Mouse (Mus musculus) heart, embryonic 14.5 days (tissue): ENCODE results near the gene Eif4g3. TPM values are rescaled to one million over a fixed set of nuclear protein-coding genes. Genes with fewer than 3 reads are reported as not detected.
A peak's percentile ranks its signal among the peaks of the same experiment; 100 is the strongest.

Source experiments
- ATAC-seq: fragments of 200-750 bp; cut with Nextera tagmentation; 2 replicates; pipeline ENCODE4 v1.8.0; 2017; ENCODE audit warnings: low read depth, moderate TSS enrichment; ENCODE audit not compliant: insufficient number of reproducible peaks, insufficient read depth, low FRiP score
- H3K27ac ChIP-seq, 2 experiments: fragments of 200-500 bp in 1 of 2; fragments of 300-500 bp in 1 of 2; sonication (generic) in 1 of 2; replicated peaks in 1 of 2; 2 replicates each; pipeline ENCODE4 v1.5.1; 2012 to 2014; ENCODE audit warnings: low read depth in 2 of 2, low read length in 2 of 2, control low read depth in 1 of 2, mild to moderate bottlenecking in 1 of 2, mixed read lengths in 1 of 2; ENCODE audit not compliant: control insufficient read depth in 1 of 2, insufficient read depth in 1 of 2
- H3K27me3 ChIP-seq: fragments of 300-500 bp; sonication (generic); 2 replicates; pipeline ENCODE4 v1.6.1; 2014; ENCODE audit warnings: mild to moderate bottlenecking, low read length, control low read depth; ENCODE audit not compliant: control insufficient read depth, insufficient read depth
- H3K36me3 ChIP-seq: fragments of 300-500 bp; sonication (generic); 2 replicates; pipeline ENCODE4 v1.6.1; 2014; ENCODE audit warnings: mild to moderate bottlenecking, control low read depth, low read length, mixed read lengths; ENCODE audit not compliant: control insufficient read depth, insufficient read depth
- H3K4me1 ChIP-seq, 2 experiments: fragments of 200-500 bp in 1 of 2; fragments of 300-500 bp in 1 of 2; sonication (generic) in 1 of 2; 2 replicates each; pipeline ENCODE4 v1.6.1; 2012 to 2014; ENCODE audit warnings: low read length in 2 of 2, control low read depth in 1 of 2, mixed read lengths in 1 of 2; ENCODE audit not compliant: control insufficient read depth in 2 of 2, insufficient read depth in 2 of 2
- H3K4me2 ChIP-seq: fragments of 300-500 bp; sonication (generic); 2 replicates; pipeline ENCODE4 v1.6.1; 2014; ENCODE audit warnings: mild to moderate bottlenecking, low read length
- H3K4me3 ChIP-seq, 2 experiments: fragments of 200-500 bp in 1 of 2; fragments of 300-500 bp in 1 of 2; sonication (generic) in 1 of 2; 2 replicates each; pipeline ENCODE4 v1.5.1; 2012 to 2014; ENCODE audit warnings: low read length in 2 of 2, mild to moderate bottlenecking in 2 of 2, control low read depth in 1 of 2, low read depth in 1 of 2, moderate library complexity in 1 of 2; ENCODE audit not compliant: control insufficient read depth in 1 of 2, insufficient read depth in 1 of 2
- H3K9ac ChIP-seq: fragments of 300-500 bp; sonication (generic); 2 replicates; pipeline ENCODE4 v1.6.1; 2014; ENCODE audit warnings: mild to moderate bottlenecking, low read length
- H3K9me3 ChIP-seq: fragments of 300-500 bp; sonication (generic); 2 replicates; pipeline ENCODE4 v1.6.1; 2016; ENCODE audit warnings: low read length, control low read depth; ENCODE audit not compliant: control insufficient read depth
- WGBS: fragments of 180-500 bp; shearing (Covaris S2); extraction: QIAGEN DNeasy Blood & Tissue Kit; methylation state at CpG from one replicate; pipeline ENCODE4 v1.1.7; 2014; 5-methylcytosine and 5-hydroxymethylcytosine counted together
- polyA plus RNA-seq: library from polyadenylated mRNA; unstranded; fragments of >200 nt; fragmentation: Nextera tagmentation; extraction: Ambion mirVana; gene quantifications from 2 replicates; pipeline ENCODE4 v1.2.1, GENCODE M21; 2014

Gene Eif4g3
- polyA plus RNA-seq, 1 experiment from 2014 or later = 24.9 TPM

DNA sequence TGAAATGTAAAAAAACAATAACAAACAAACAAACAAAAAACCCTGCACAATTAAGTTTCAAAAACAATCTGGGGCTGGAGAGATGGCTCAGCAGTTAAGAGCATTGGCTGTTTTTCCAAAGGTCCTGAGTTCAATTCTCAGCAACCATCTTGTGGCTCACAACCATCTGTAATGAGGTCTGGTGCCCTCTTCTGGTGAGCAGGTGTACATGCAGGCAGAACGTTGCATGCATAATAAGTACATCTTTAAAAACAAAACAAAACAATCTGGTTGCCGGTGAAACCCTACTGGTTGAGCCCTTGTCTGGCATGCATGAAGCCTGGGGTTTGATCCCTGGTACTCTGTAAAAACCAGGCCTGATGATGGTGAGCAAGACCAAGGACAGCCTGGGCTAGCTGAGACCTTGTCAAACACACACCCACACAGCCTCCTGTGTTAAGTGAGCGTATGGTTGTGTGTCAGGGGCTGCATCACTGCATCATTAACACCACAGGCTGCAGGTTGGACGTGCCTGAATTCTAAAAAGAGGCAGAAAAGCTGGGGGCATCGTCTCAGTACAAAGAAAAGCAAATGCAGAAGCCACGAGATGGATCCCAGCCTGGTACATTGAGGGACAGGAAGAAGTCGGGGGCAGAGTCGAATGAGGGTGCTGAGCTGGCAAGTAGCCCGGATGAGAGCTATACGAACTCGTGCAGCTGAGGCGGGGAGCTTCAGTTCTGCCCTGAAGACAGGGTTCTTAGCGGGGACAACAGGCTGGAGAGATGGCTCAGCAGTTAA, 32.7 kb upstream of the Eif4g3 start:
- no peak overlapping the region for H3K4me2 ChIP-seq
- no peak overlapping the region for H3K9ac ChIP-seq
- peaks cover 83% of the 10 kb centered on the region for H3K36me3 ChIP-seq
- H3K4me3 ChIP-seq = no peak overlapping the region
- H3K4me1 ChIP-seq = peaks cover 5 to 9% of the 10 kb centered on the region in 2 experiments
- H3K27ac ChIP-seq = no peak overlapping the region
- WGBS = 78% methylated on average over 13 of the region's 13 CpGs
- H3K27me3 ChIP-seq = no peaks in the 10 kb centered on the region
- ATAC-seq = no peak
- H3K9me3 ChIP-seq = no peaks in the 10 kb centered on the region

- 22% methylated on average over 11 of the region's 11 CpGs for WGBS
- H3K36me3 ChIP-seq = peaks cover 80% of the 10 kb centered on the region
- no peak overlapping the region; a peak in 1 of 4 replicates for H3K27ac ChIP-seq
- ATAC-seq = 0 out of 2 replicates have a peak, but pooled peaks have one; percentile 28
- H3K9ac ChIP-seq = no peak overlapping the region
- H3K4me2 ChIP-seq = no peak overlapping the region
- H3K9me3 ChIP-seq = no peaks in the 10 kb centered on the region
- H3K4me3 ChIP-seq = no peak overlapping the region
- peaks cover 5 to 6% of the 10 kb centered on the region in 2 experiments; a peak in 3 of 4 replicates for H3K4me1 ChIP-seq
- H3K27me3 ChIP-seq = no peaks in the 10 kb centered on the region
Observed at GRCm38 (mm10) chr4:137960757-137961156, 32.1 kb upstream of the Eif4g3 start.

DNA sequence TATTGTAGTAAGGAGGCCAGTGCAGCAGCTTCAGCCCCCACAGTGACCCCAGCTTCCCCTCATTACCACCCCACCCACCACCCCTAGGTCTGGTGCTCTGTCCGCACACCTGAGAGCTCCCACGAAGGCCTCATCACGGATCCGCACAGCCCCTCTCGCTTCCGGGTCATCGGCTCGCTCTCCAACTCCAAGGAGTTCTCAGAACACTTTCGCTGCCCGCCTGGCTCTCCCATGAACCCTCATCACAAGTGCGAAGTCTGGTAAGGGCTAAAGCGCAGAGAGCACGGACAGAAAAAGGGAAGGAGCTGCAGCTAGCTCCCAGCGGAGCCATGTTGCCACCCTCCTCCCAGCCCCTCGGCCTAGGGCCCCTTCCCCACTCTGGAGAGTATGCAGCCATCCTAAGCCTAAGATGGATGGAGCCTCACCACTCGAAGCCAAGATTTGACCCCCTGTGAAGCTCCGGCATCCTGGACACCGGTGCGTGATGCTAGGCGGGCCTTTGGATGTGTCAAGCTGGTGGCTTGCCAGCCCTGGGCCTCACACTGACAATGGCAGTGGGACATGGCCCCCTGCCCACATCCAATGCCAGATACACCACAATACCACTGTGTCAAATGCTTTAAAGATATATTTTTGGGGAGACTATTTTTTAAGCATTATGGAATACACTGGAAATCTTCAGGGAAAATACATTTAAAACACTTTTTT, 30.0 kb upstream of the Eif4g3 start:
- peaks cover 61% of the 10 kb centered on the region for H3K36me3 ChIP-seq

DNA sequence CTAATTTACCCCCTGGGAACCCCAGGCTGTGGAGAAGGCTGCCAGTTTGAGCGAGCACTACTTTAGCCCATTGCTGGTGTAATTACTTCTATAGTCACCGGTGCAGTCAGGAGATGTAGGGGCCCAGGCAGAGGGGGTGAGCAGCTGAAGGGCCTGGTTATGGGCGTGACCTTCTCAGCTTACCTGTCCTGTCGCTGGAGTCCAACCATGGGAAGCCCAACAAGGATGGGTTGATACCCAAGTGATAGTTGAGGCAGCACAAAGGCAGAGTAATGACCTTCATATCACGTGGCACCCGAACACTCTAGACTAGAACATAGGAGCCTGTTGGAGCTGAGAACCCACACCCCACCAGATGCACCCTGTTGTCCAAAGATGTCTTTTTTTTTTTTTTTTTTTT, 29.4 kb upstream of the Eif4g3 start:
- ATAC-seq = no peak
- Histone ChIP-seq H3K9me3 (no peaks in the 10 kb centered on the region), H3K36me3 (peaks cover 56% of the 10 kb centered on the region), H3K9ac (no peak overlapping the region), H3K4me1 (peaks cover 5 to 6% of the 10 kb centered on the region in 2 experiments; a peak in 3 of 4 replicates), H3K27ac (no peak overlapping the region), H3K4me2 (no peak overlapping the region), H3K4me3 (no peak overlapping the region), H3K27me3 (no peaks in the 10 kb centered on the region)
- 93% methylated on average over 6 of the region's 6 CpGs for WGBS

More for the DNA sequence above, 30.0 kb upstream of the Eif4g3 start:
- Histone ChIP-seq H3K27ac (no peak overlapping the region), H3K9me3 (no peaks in the 10 kb centered on the region), H3K4me3 (no peak overlapping the region), H3K27me3 (no peaks in the 10 kb centered on the region), H3K9ac (no peak overlapping the region), H3K4me2 (no peak overlapping the region), H3K4me1 (peaks cover 5 to 6% of the 10 kb centered on the region in 2 experiments; a peak in 3 of 4 replicates)
- WGBS = 92% methylated on average over 20 of the region's 20 CpGs
- ATAC-seq = no peak

- 67% methylated on average over 9 of the region's 9 CpGs for WGBS
- H3K36me3 ChIP-seq = peaks cover 50% of the 10 kb centered on the region
- no peak for ATAC-seq
Observed at GRCm38 (mm10) chr4:137963881-137964584, 28.8 kb upstream of the Eif4g3 start.

GRCm38 (mm10) chr4:137964585-137964930, 28.3 kb upstream of the Eif4g3 start:
- H3K4me2 ChIP-seq = no peak overlapping the region
- no peak for ATAC-seq
- no peak overlapping the region for H3K9ac ChIP-seq
- no peaks in the 10 kb centered on the region for H3K27me3 ChIP-seq
- 91% methylated on average over 11 of the region's 11 CpGs for WGBS
- H3K4me3 ChIP-seq = no peak overlapping the region
- peaks cover 45% of the 10 kb centered on the region for H3K36me3 ChIP-seq
- no peak overlapping the region for H3K27ac ChIP-seq
- no peaks in the 10 kb centered on the region for H3K9me3 ChIP-seq
- H3K4me1 ChIP-seq = peaks cover 5 to 6% of the 10 kb centered on the region in 2 experiments; a peak in 3 of 4 replicates

More at GRCm38 (mm10) chr4:137963881-137964584, 28.8 kb upstream of the Eif4g3 start:
- Histone ChIP-seq H3K4me2 (no peak overlapping the region), H3K9me3 (no peaks in the 10 kb centered on the region), H3K27me3 (no peaks in the 10 kb centered on the region), H3K4me1 (peaks cover 5 to 6% of the 10 kb centered on the region in 2 experiments; a peak in 3 of 4 replicates), H3K9ac (no peak overlapping the region), H3K27ac (no peak overlapping the region), H3K4me3 (no peak overlapping the region)

- 12% methylated on average over 9 of the region's 9 CpGs for WGBS
- Histone ChIP-seq H3K9me3 (no peaks in the 10 kb centered on the region), H3K27ac (no peak overlapping the region), H3K36me3 (peaks cover 17% of the 10 kb centered on the region), H3K27me3 (no peaks in the 10 kb centered on the region), H3K9ac (no peak overlapping the region), H3K4me3 (no peak overlapping the region), H3K4me2 (no peak overlapping the region), H3K4me1 (no peaks in the 10 kb centered on the region)
- peak; percentile 45 for ATAC-seq
Observed at GRCm38 (mm10) chr4:137968203-137968602, 24.6 kb upstream of the Eif4g3 start.
